Comparison of ENCODE assay signal across 9 mouse cellular contexts in genomic region chr11:22584100-22584487, GRCm38 (mm10).
DNase-seq lines count a peak whose midpoint lies in the region; ATAC-seq and TF ChIP-seq lines count a peak whose summit lies in the region.
"Had no signal": no experiment of that assay in that cellular context is flagged by ENCODE, and none has a peak within 500 bp of the region (broad histone marks: within the 10 kb centered on the region; RNA-seq: fewer than 3 reads in every experiment).

No protein-coding gene starts in this region.

- peak overlapping the region; percentile 50 for H3K4me2 ChIP-seq in forebrain, embryonic 13.5 days
- H3K4me2 ChIP-seq in intestine, embryonic 14.5 days (ENCODE audit: low read length), result peak overlapping the region; percentile 40
- H3K4me2 ChIP-seq in neural tube, embryonic 12.5 days (replicated peaks), result peak overlapping the region; percentile 55
- H3K4me2 ChIP-seq: liver, embryonic 15.5 days had no signal

- no peaks in the 10 kb centered on the region for H3K36me3 ChIP-seq in forebrain, embryonic 13.5 days (ENCODE audit: poor library complexity, severe bottlenecking)
- H3K36me3 ChIP-seq in intestine, embryonic 14.5 days (ENCODE audit: control insufficient read depth, insufficient read depth, low read length), result no peaks in the 10 kb centered on the region
- H3K36me3 ChIP-seq in neural tube, embryonic 12.5 days, result no peaks in the 10 kb centered on the region
- H3K36me3 ChIP-seq: liver, embryonic 15.5 days had no signal

- TF ChIP-seq CTCF in layer of hippocampus, adult 2 months (conservative IDR thresholded peaks at IDR 0.05), result no peak

- peaks cover 36% of the 10 kb centered on the region for H3K4me1 ChIP-seq in forebrain, embryonic 13.5 days
- H3K4me1 ChIP-seq in intestine, embryonic 14.5 days (replicated peaks; ENCODE audit: control insufficient read depth, insufficient read depth, low read length), result peaks cover 25% of the 10 kb centered on the region
- peaks cover 16% of the 10 kb centered on the region for H3K4me1 ChIP-seq in neural tube, embryonic 12.5 days

- WGBS in forebrain, embryonic 13.5 days, result 25% methylated on average over 5 of the region's 5 CpGs
- 32% methylated on average over 5 of the region's 5 CpGs for WGBS in intestine, embryonic 14.5 days
- 28% methylated on average over 5 of the region's 5 CpGs for WGBS in neural tube, embryonic 12.5 days

- ATAC-seq in forebrain, embryonic 13.5 days, result peak; percentile 75
- ATAC-seq in intestine, embryonic 14.5 days (replicated peaks; ENCODE audit: low FRiP score, low TSS enrichment, low read depth), result peak; percentile 23; the same call in 1 of the 2 replicates
- ATAC-seq in neural tube, embryonic 12.5 days (ENCODE audit: low FRiP score, low read depth), result peak; percentile 68

- no peak overlapping the region for H3K9ac ChIP-seq in forebrain, embryonic 13.5 days
- H3K9ac ChIP-seq in intestine, embryonic 14.5 days (ENCODE audit: low read length), result no peak overlapping the region
- no peak overlapping the region for H3K9ac ChIP-seq in neural tube, embryonic 12.5 days
- H3K9ac ChIP-seq: liver, embryonic 15.5 days had no signal

- no peaks in the 10 kb centered on the region for H3K27me3 ChIP-seq in forebrain, embryonic 13.5 days
- H3K27me3 ChIP-seq in intestine, embryonic 14.5 days (replicated peaks; ENCODE audit: control insufficient read depth, insufficient read depth, low read length), result no peaks in the 10 kb centered on the region
- no peaks in the 10 kb centered on the region for H3K27me3 ChIP-seq in neural tube, embryonic 12.5 days (replicated peaks)
- H3K27me3 ChIP-seq: liver, embryonic 15.5 days had no signal

- H3K4me3 ChIP-seq in layer of hippocampus, adult 2 months, result peak overlapping the region; percentile 17; the same call in 1 of the 2 replicates
- H3K4me3 ChIP-seq in forebrain, embryonic 13.5 days, result peak overlapping the region; percentile 22; the same call in 1 of the 2 replicates
- H3K4me3 ChIP-seq in intestine, embryonic 14.5 days (ENCODE audit: low read depth, low read length), result no peak overlapping the region
- H3K4me3 ChIP-seq in neural tube, embryonic 12.5 days, result no peak overlapping the region
- H3K4me3 ChIP-seq: liver, embryonic 15.5 days had no signal

- peak overlapping the region; percentile 78 for H3K27ac ChIP-seq in layer of hippocampus, adult 2 months
- H3K27ac ChIP-seq in forebrain, embryonic 13.5 days, result peak overlapping the region; percentile 78
- H3K27ac ChIP-seq in intestine, embryonic 14.5 days (ENCODE audit: low read depth), result peak overlapping the region; percentile 62; the same call in 1 of the 2 replicates
- H3K27ac ChIP-seq in neural tube, embryonic 12.5 days, result no peak overlapping the region; the same call in 1 of the 2 replicates
- H3K27ac ChIP-seq: liver, embryonic 15.5 days had no signal

- DNase-seq in layer of hippocampus, adult 2 months (ENCODE audit: low spot score in 2 of 2), result no peak
- DNase-seq in layer of hippocampus, adult 9-11 months, result no peak
- DNase-seq in intestine, embryonic 14.5 days (ENCODE audit: low spot score), result no peak
- no peak for DNase-seq in adrenal gland, postnatal 25 days
- no peak for DNase-seq in gastrocnemius, postnatal 10 days
- no peak for DNase-seq in gastrocnemius, adult 8-10 months (ENCODE audit: low spot score in 2 of 2)

- no peaks in the 10 kb centered on the region for H3K9me3 ChIP-seq in forebrain, embryonic 13.5 days (replicated peaks)
- no peaks in the 10 kb centered on the region for H3K9me3 ChIP-seq in intestine, embryonic 14.5 days (ENCODE audit: control insufficient read depth, low read length)
- H3K9me3 ChIP-seq in neural tube, embryonic 12.5 days, result no peaks in the 10 kb centered on the region
- H3K9me3 ChIP-seq: liver, embryonic 15.5 days had no signal

Comparison
In these comparisons a context has a peak if more than half of its experiments do, and no peak if none do; other contexts are left out.
1. H3K4me3 ChIP-seq: peak in layer of hippocampus, adult 2 months (single experiment) and forebrain, embryonic 13.5 days (single experiment); none in intestine, embryonic 14.5 days (single experiment) and neural tube, embryonic 12.5 days (single experiment).
2. ATAC-seq: peak in every context shown above with its lines; median percentile 75 in forebrain, embryonic 13.5 days; 68 in neural tube, embryonic 12.5 days; 23 in intestine, embryonic 14.5 days.
3. Peak in every context shown above with its lines, with median percentiles within 50 percentile points of each other: H3K4me2 ChIP-seq.